Mouse (Mus musculus) lung, postnatal 0 days (tissue): Measurements from ENCODE around the gene Agt.

Source experiments
- CTCF ChIP-seq: IDR thresholded peaks from 2 replicates; pipeline ENCODE4 v1.5.1; 2016; ENCODE audit warnings: antibody characterized with exemption, mild to moderate bottlenecking
- EP300 ChIP-seq: IDR thresholded peaks from 2 replicates; pipeline ENCODE4 v1.6.1; 2016; ENCODE audit warnings: antibody characterized with exemption, mild to moderate bottlenecking, control low read depth

DNA sequence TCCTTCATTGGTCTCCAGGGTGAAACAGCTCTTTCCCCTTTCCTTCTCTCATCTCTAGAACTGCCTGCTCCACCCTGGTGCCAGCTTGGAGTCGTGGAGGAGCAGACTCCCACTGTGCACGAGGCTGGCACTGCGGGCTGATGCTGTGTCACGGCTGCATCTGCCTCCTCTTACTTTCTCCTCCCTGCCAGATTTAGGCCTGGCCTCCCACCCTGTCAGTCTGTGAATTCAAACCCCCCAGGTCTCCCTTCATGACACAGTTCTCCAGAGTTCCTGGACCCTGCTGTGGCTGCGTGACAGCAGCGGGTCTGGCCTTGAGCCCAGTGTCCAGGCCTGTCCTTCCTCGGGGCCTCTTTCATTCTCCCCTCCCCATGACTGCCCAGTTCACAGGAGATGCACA lies 39.0 kb downstream of the Agt start:
- TF ChIP-seq CTCF (no peak), EP300 (no peak)
